Mouse (Mus musculus): ENCODE results near the gene Ptprg. TPM values are rescaled to one million over a fixed set of nuclear protein-coding genes. Genes with fewer than 3 reads are reported as not detected.

Gene Ptprg
- polyA plus RNA-seq, 1 experiment from 2014 or later, result 33.5 TPM

GRCm38 (mm10) chr14:11620314-11620713 is 67.0 kb downstream of the Ptprg start:
- Histone ChIP-seq H3K27ac (ENCODE audit: low read length) (no peak overlapping the region), H3K9me3 (ENCODE audit: control insufficient read depth, low read length) (no peaks in the 10 kb centered on the region), H3K9ac (replicated peaks; ENCODE audit: low read depth, low read length) (no peak overlapping the region), H3K36me3 (ENCODE audit: control insufficient read depth, insufficient read depth) (no peaks in the 10 kb centered on the region), H3K4me3 (replicated peaks; ENCODE audit: low read length) (no peak overlapping the region), H3K4me2 (ENCODE audit: low read length) (no peak overlapping the region), H3K27me3 (replicated peaks; ENCODE audit: control insufficient read depth, insufficient read depth, low read length) (no peaks in the 10 kb centered on the region), H3K4me1 (replicated peaks; ENCODE audit: control insufficient read depth, insufficient read depth, low read length) (peaks cover 7% of the 10 kb centered on the region)
- 72% methylated on average over 6 of the region's 6 CpGs for WGBS
- ATAC-seq, result no peak

GRCm38 (mm10) chr14:11620962-11621568 is 67.7 kb downstream of the Ptprg start:
- Histone ChIP-seq H3K4me3 (replicated peaks; ENCODE audit: low read length) (no peak overlapping the region), H3K4me1 (replicated peaks; ENCODE audit: control insufficient read depth, insufficient read depth, low read length) (peaks cover 7% of the 10 kb centered on the region), H3K27me3 (replicated peaks; ENCODE audit: control insufficient read depth, insufficient read depth, low read length) (no peaks in the 10 kb centered on the region), H3K9ac (replicated peaks; ENCODE audit: low read depth, low read length) (0 out of 2 replicates have a peak overlapping the region, but pooled peaks have one; percentile 26), H3K27ac (ENCODE audit: low read length) (no peak overlapping the region), H3K36me3 (ENCODE audit: control insufficient read depth, insufficient read depth) (no peaks in the 10 kb centered on the region), H3K4me2 (ENCODE audit: low read length) (no peak overlapping the region), H3K9me3 (ENCODE audit: control insufficient read depth, low read length) (no peaks in the 10 kb centered on the region)
- ATAC-seq, result 0 out of 2 replicates have a peak, but pooled peaks have one; percentile 19
- WGBS, result 19% methylated on average over 10 of the region's 10 CpGs

GRCm38 (mm10) chr14:11623576-11623975 is 70.2 kb downstream of the Ptprg start:
- H3K4me3 ChIP-seq (replicated peaks; ENCODE audit: low read length), result no peak overlapping the region
- no peak overlapping the region for H3K4me2 ChIP-seq (ENCODE audit: low read length)
- H3K27ac ChIP-seq (ENCODE audit: low read length), result no peak overlapping the region
- H3K4me1 ChIP-seq (replicated peaks; ENCODE audit: control insufficient read depth, insufficient read depth, low read length), result peaks cover 7% of the 10 kb centered on the region
- 67% methylated on average over 4 of the region's 4 CpGs for WGBS
- ATAC-seq, result no peak
- no peaks in the 10 kb centered on the region for H3K9me3 ChIP-seq (ENCODE audit: control insufficient read depth, low read length)
- H3K27me3 ChIP-seq (replicated peaks; ENCODE audit: control insufficient read depth, insufficient read depth, low read length), result no peaks in the 10 kb centered on the region
- H3K9ac ChIP-seq (replicated peaks; ENCODE audit: low read depth, low read length), result no peak overlapping the region
- H3K36me3 ChIP-seq (ENCODE audit: control insufficient read depth, insufficient read depth), result no peaks in the 10 kb centered on the region

GRCm38 (mm10) chr14:11630736-11631135 is 77.4 kb downstream of the Ptprg start:
- Histone ChIP-seq H3K9me3 (ENCODE audit: control insufficient read depth, low read length) (no peaks in the 10 kb centered on the region), H3K4me2 (ENCODE audit: low read length) (no peak overlapping the region), H3K9ac (replicated peaks; ENCODE audit: low read depth, low read length) (no peak overlapping the region), H3K27me3 (replicated peaks; ENCODE audit: control insufficient read depth, insufficient read depth, low read length) (no peaks in the 10 kb centered on the region), H3K27ac (ENCODE audit: low read length) (no peak overlapping the region), H3K36me3 (ENCODE audit: control insufficient read depth, insufficient read depth) (no peaks in the 10 kb centered on the region), H3K4me3 (replicated peaks; ENCODE audit: low read length) (no peak overlapping the region), H3K4me1 (replicated peaks; ENCODE audit: control insufficient read depth, insufficient read depth, low read length) (peaks cover 6% of the 10 kb centered on the region)
- ATAC-seq, result no peak; the same call in 1 of the 2 replicates
- WGBS, result 29% methylated on average over 2 of the region's 2 CpGs

GRCm38 (mm10) chr14:11631505-11631904 is 78.2 kb downstream of the Ptprg start:
- Histone ChIP-seq H3K4me2 (ENCODE audit: low read length) (no peak overlapping the region), H3K4me3 (replicated peaks; ENCODE audit: low read length) (no peak overlapping the region), H3K9me3 (ENCODE audit: control insufficient read depth, low read length) (no peaks in the 10 kb centered on the region), H3K27me3 (replicated peaks; ENCODE audit: control insufficient read depth, insufficient read depth, low read length) (no peaks in the 10 kb centered on the region), H3K36me3 (ENCODE audit: control insufficient read depth, insufficient read depth) (no peaks in the 10 kb centered on the region), H3K4me1 (replicated peaks; ENCODE audit: control insufficient read depth, insufficient read depth, low read length) (peaks cover 6% of the 10 kb centered on the region), H3K9ac (replicated peaks; ENCODE audit: low read depth, low read length) (no peak overlapping the region), H3K27ac (ENCODE audit: low read length) (no peak overlapping the region)
- ATAC-seq, result no peak
- 95% methylated on average over 4 of the region's 4 CpGs for WGBS

GRCm38 (mm10) chr14:11637673-11638072 is 84.3 kb downstream of the Ptprg start:
- no peak for ATAC-seq
- 80% methylated on average over 7 of the region's 7 CpGs for WGBS

GRCm38 (mm10) chr14:11639366-11639765 is 86.0 kb downstream of the Ptprg start:
- no peak overlapping the region for H3K4me3 ChIP-seq (replicated peaks; ENCODE audit: low read length)
- H3K4me2 ChIP-seq (ENCODE audit: low read length), result no peak overlapping the region
- no peaks in the 10 kb centered on the region for H3K36me3 ChIP-seq (ENCODE audit: control insufficient read depth, insufficient read depth)
- no peak overlapping the region for H3K27ac ChIP-seq (ENCODE audit: low read length)
- peaks cover 2% of the 10 kb centered on the region; the same call in 1 of the 2 replicates for H3K4me1 ChIP-seq (replicated peaks; ENCODE audit: control insufficient read depth, insufficient read depth, low read length)
- no peak for ATAC-seq
- no peaks in the 10 kb centered on the region for H3K27me3 ChIP-seq (replicated peaks; ENCODE audit: control insufficient read depth, insufficient read depth, low read length)
- no peaks in the 10 kb centered on the region for H3K9me3 ChIP-seq (ENCODE audit: control insufficient read depth, low read length)
- no peak overlapping the region for H3K9ac ChIP-seq (replicated peaks; ENCODE audit: low read depth, low read length)
- 85% methylated on average over 5 of the region's 5 CpGs for WGBS

More at GRCm38 (mm10) chr14:11637673-11638072, 84.3 kb downstream of the Ptprg start:
- Histone ChIP-seq H3K27ac (ENCODE audit: low read length) (no peak overlapping the region), H3K4me2 (ENCODE audit: low read length) (no peak overlapping the region), H3K9me3 (ENCODE audit: control insufficient read depth, low read length) (no peaks in the 10 kb centered on the region), H3K4me3 (replicated peaks; ENCODE audit: low read length) (no peak overlapping the region), H3K27me3 (replicated peaks; ENCODE audit: control insufficient read depth, insufficient read depth, low read length) (no peaks in the 10 kb centered on the region), H3K4me1 (replicated peaks; ENCODE audit: control insufficient read depth, insufficient read depth, low read length) (peaks cover 2% of the 10 kb centered on the region; the same call in 1 of the 2 replicates), H3K9ac (replicated peaks; ENCODE audit: low read depth, low read length) (no peak overlapping the region), H3K36me3 (ENCODE audit: control insufficient read depth, insufficient read depth) (no peaks in the 10 kb centered on the region)

GRCm38 (mm10) chr14:11640372-11640771 is 87.0 kb downstream of the Ptprg start:
- ATAC-seq, result peak; percentile 39; the same call in 1 of the 2 replicates
- Histone ChIP-seq H3K4me2 (ENCODE audit: low read length) (no peak overlapping the region), H3K36me3 (ENCODE audit: control insufficient read depth, insufficient read depth) (no peaks in the 10 kb centered on the region)

GRCm38 (mm10) chr14:11640996-11641395 is 87.7 kb downstream of the Ptprg start:
- no peaks in the 10 kb centered on the region for H3K9me3 ChIP-seq (ENCODE audit: control insufficient read depth, low read length)
- no peak overlapping the region for H3K27ac ChIP-seq (ENCODE audit: low read length)
- H3K36me3 ChIP-seq (ENCODE audit: control insufficient read depth, insufficient read depth), result no peaks in the 10 kb centered on the region
- H3K4me2 ChIP-seq (ENCODE audit: low read length), result no peak overlapping the region
- H3K4me3 ChIP-seq (replicated peaks; ENCODE audit: low read length), result no peak overlapping the region
- no peaks in the 10 kb centered on the region for H3K27me3 ChIP-seq (replicated peaks; ENCODE audit: control insufficient read depth, insufficient read depth, low read length)
- peaks cover 2% of the 10 kb centered on the region; the same call in 1 of the 2 replicates for H3K4me1 ChIP-seq (replicated peaks; ENCODE audit: control insufficient read depth, insufficient read depth, low read length)
- ATAC-seq, result no peak
- WGBS, result 63% methylated on average over 3 of the region's 3 CpGs
- H3K9ac ChIP-seq (replicated peaks; ENCODE audit: low read depth, low read length), result no peak overlapping the region

More at GRCm38 (mm10) chr14:11640372-11640771, 87.0 kb downstream of the Ptprg start:
- no peak overlapping the region for H3K9ac ChIP-seq (replicated peaks; ENCODE audit: low read depth, low read length)
- peak overlapping the region; percentile 56; the same call in 1 of the 2 replicates for H3K27ac ChIP-seq (ENCODE audit: low read length)
- no peaks in the 10 kb centered on the region for H3K27me3 ChIP-seq (replicated peaks; ENCODE audit: control insufficient read depth, insufficient read depth, low read length)
- peaks cover 2% of the 10 kb centered on the region; the same call in 1 of the 2 replicates for H3K4me1 ChIP-seq (replicated peaks; ENCODE audit: control insufficient read depth, insufficient read depth, low read length)
- H3K4me3 ChIP-seq (replicated peaks; ENCODE audit: low read length), result no peak overlapping the region
- H3K9me3 ChIP-seq (ENCODE audit: control insufficient read depth, low read length), result no peaks in the 10 kb centered on the region
